Mouse (Mus musculus) embryonic facial prominence, embryonic 10.5 days (tissue): Measurements from ENCODE around the gene Gm34302. TPM values are rescaled to one million over a fixed set of nuclear protein-coding genes. Genes with fewer than 3 reads are reported as not detected.

Source experiments
- polyA plus RNA-seq: library from polyadenylated mRNA; unstranded; fragments of >200 nt; fragmentation: Nextera tagmentation; extraction: Ambion mirVana; gene quantifications from 2 replicates; pipeline ENCODE4 v1.2.1, GENCODE M21; 2016

Gm34302 gene
- polyA plus RNA-seq, 1 experiment from 2014 or later, result not detected

Other genes with a start within 250 kb of the Gm34302 start
- gene Mme, start 242.3 kb downstream of the Gm34302 start, polyA plus RNA-seq, result 14.1 and 16.0 TPM in 2 replicates